In genomic region chr9:73094580-73094979, GRCm38 (mm10) we compare ENCODE assay signal across 11 mouse cellular contexts. TPM values are rescaled to one million over a fixed set of nuclear protein-coding genes. Genes with fewer than 3 reads are reported as not detected.
DNase-seq lines count a peak whose midpoint lies in the region; ATAC-seq and TF ChIP-seq lines count a peak whose summit lies in the region.
"Had no signal": no experiment of that assay in that cellular context is flagged by ENCODE, and none has a peak within 500 bp of the region (broad histone marks: within the 10 kb centered on the region; RNA-seq: fewer than 3 reads in every experiment).

No protein-coding gene starts in this region.

- H3K36me3 ChIP-seq in lung, embryonic 15.5 days: no peaks in the 10 kb centered on the region
- H3K36me3 ChIP-seq in embryonic facial prominence, embryonic 11.5 days (replicated peaks; ENCODE audit: control insufficient read depth, insufficient read depth, low read depth, low read length): no peaks in the 10 kb centered on the region
- H3K36me3 ChIP-seq in intestine, embryonic 14.5 days (ENCODE audit: control insufficient read depth, insufficient read depth, low read length): no peaks in the 10 kb centered on the region
- no peaks in the 10 kb centered on the region for H3K36me3 ChIP-seq in stomach, embryonic 14.5 days (ENCODE audit: control insufficient read depth, insufficient read depth, low read length)

- peak overlapping the region; percentile 22; the same call in 1 of the 2 replicates for H3K4me2 ChIP-seq in lung, embryonic 15.5 days
- H3K4me2 ChIP-seq in embryonic facial prominence, embryonic 11.5 days (ENCODE audit: low read depth, low read length): no peak overlapping the region
- no peak overlapping the region; the same call in 1 of the 2 replicates for H3K4me2 ChIP-seq in intestine, embryonic 14.5 days (ENCODE audit: low read length)
- peak overlapping the region; percentile 19; the same call in 1 of the 2 replicates for H3K4me2 ChIP-seq in stomach, embryonic 14.5 days (replicated peaks; ENCODE audit: low read depth, low read length)

- no peak for ATAC-seq in lung, embryonic 15.5 days (ENCODE audit: borderline replicate concordance, extremely low read depth, low FRiP score, low TSS enrichment)
- ATAC-seq in embryonic facial prominence, embryonic 11.5 days (replicated peaks; ENCODE audit: insufficient number of reproducible peaks, low FRiP score, low TSS enrichment, low read depth): peak; percentile 49; the same call in 1 of the 2 replicates
- peak; percentile 73 for ATAC-seq in intestine, embryonic 14.5 days (replicated peaks; ENCODE audit: low FRiP score, low TSS enrichment, low read depth)
- peak; percentile 92 for ATAC-seq in stomach, embryonic 14.5 days (ENCODE audit: insufficient number of reproducible peaks, insufficient read depth, low FRiP score, low read depth)
- ATAC-seq: Patski had no signal

- TF ChIP-seq CTCF in lung, adult 2 months (IDR thresholded peaks at IDR 0.05; ENCODE audit: insufficient read depth, low read length): no peak

- TF ChIP-seq POLR2A in lung, adult 2 months (IDR thresholded peaks at IDR 0.05; ENCODE audit: borderline replicate concordance, extremely low read depth, low read depth, low read length): no peak

- H3K9me3 ChIP-seq in lung, embryonic 15.5 days: no peaks in the 10 kb centered on the region
- H3K9me3 ChIP-seq in embryonic facial prominence, embryonic 11.5 days (replicated peaks; ENCODE audit: control insufficient read depth, low read length): no peaks in the 10 kb centered on the region
- no peaks in the 10 kb centered on the region for H3K9me3 ChIP-seq in intestine, embryonic 14.5 days (ENCODE audit: control insufficient read depth, low read length)
- H3K9me3 ChIP-seq in stomach, embryonic 14.5 days (ENCODE audit: control insufficient read depth, low read depth, low read length): no peaks in the 10 kb centered on the region

- H3K27ac ChIP-seq in lung, embryonic 15.5 days: no peak overlapping the region
- no peak overlapping the region for H3K27ac ChIP-seq in embryonic facial prominence, embryonic 11.5 days (replicated peaks; ENCODE audit: low read depth, low read length)
- H3K27ac ChIP-seq in intestine, embryonic 14.5 days (ENCODE audit: low read depth): no peak overlapping the region
- no peak overlapping the region for H3K27ac ChIP-seq in stomach, embryonic 14.5 days (ENCODE audit: low read length)

- no peak overlapping the region for H3K9ac ChIP-seq in lung, embryonic 15.5 days
- no peak overlapping the region for H3K9ac ChIP-seq in embryonic facial prominence, embryonic 11.5 days (replicated peaks; ENCODE audit: low read length)
- H3K9ac ChIP-seq in intestine, embryonic 14.5 days (ENCODE audit: low read length): no peak overlapping the region
- H3K9ac ChIP-seq in stomach, embryonic 14.5 days (replicated peaks; ENCODE audit: low read depth, low read length): no peak overlapping the region

- no peak for DNase-seq in lung, adult 2 months
- peak; percentile 63 for DNase-seq in embryonic facial prominence, embryonic 11.5 days (ENCODE audit: low spot score)
- DNase-seq in intestine, embryonic 14.5 days (ENCODE audit: low spot score): peak; percentile 58
- DNase-seq in heart, adult 8-10 months (ENCODE audit: low spot score): no peak
- no peak for DNase-seq in cerebellum, adult 9-11 months
- DNase-seq in thymus, postnatal 0 days (ENCODE audit: low spot score): no peak
- DNase-seq: gastrocnemius, postnatal 36 days had no signal

- H3K4me3 ChIP-seq in lung, embryonic 15.5 days: no peak overlapping the region
- no peak overlapping the region for H3K4me3 ChIP-seq in lung, adult 2 months (replicated peaks; ENCODE audit: extremely low read depth, low read depth, low read length)
- no peak overlapping the region for H3K4me3 ChIP-seq in embryonic facial prominence, embryonic 11.5 days (ENCODE audit: low read depth, low read length)
- no peak overlapping the region for H3K4me3 ChIP-seq in intestine, embryonic 14.5 days (ENCODE audit: low read depth, low read length)
- H3K4me3 ChIP-seq in stomach, embryonic 14.5 days (ENCODE audit: low read depth, low read length): no peak overlapping the region

- 16% methylated on average over 16 of the region's 17 CpGs for WGBS in lung, embryonic 15.5 days
- WGBS in lung, adult 2 months: 22% methylated on average over 17 of the region's 17 CpGs
- 48% methylated on average over 17 of the region's 17 CpGs for WGBS in embryonic facial prominence, embryonic 11.5 days
- WGBS in intestine, embryonic 14.5 days: 25% methylated on average over 17 of the region's 17 CpGs
- 20% methylated on average over 17 of the region's 17 CpGs for WGBS in stomach, embryonic 14.5 days

- H3K27me3 ChIP-seq in lung, embryonic 15.5 days: peaks cover 10% of the 10 kb centered on the region; the same call in 1 of the 2 replicates
- H3K27me3 ChIP-seq in embryonic facial prominence, embryonic 11.5 days (ENCODE audit: control insufficient read depth, insufficient read depth, low read length): no peaks in the 10 kb centered on the region
- H3K27me3 ChIP-seq in intestine, embryonic 14.5 days (replicated peaks; ENCODE audit: control insufficient read depth, insufficient read depth, low read length): 0 out of 2 replicates have a peak, but pooled peaks cover 6% of the 10 kb centered on the region
- H3K27me3 ChIP-seq in stomach, embryonic 14.5 days (ENCODE audit: control insufficient read depth, insufficient read depth, low read length): no peaks in the 10 kb centered on the region

- peaks cover 6% of the 10 kb centered on the region for H3K4me1 ChIP-seq in lung, embryonic 15.5 days
- H3K4me1 ChIP-seq in lung, adult 2 months (ENCODE audit: control insufficient read depth, insufficient read depth, low read length): 0 out of 2 replicates have a peak, but pooled peaks cover 2% of the 10 kb centered on the region
- H3K4me1 ChIP-seq in embryonic facial prominence, embryonic 11.5 days (ENCODE audit: control insufficient read depth, insufficient read depth, low read length): no peaks in the 10 kb centered on the region
- H3K4me1 ChIP-seq in intestine, embryonic 14.5 days (replicated peaks; ENCODE audit: control insufficient read depth, insufficient read depth, low read length): no peaks in the 10 kb centered on the region; the same call in none of the 2 replicates
- no peaks in the 10 kb centered on the region for H3K4me1 ChIP-seq in stomach, embryonic 14.5 days (ENCODE audit: control insufficient read depth, insufficient read depth, low read length)

RNA-seq across cellular contexts. Expression of gene Khdc3, which starts 7.1 kb away (rescaled TPM):
- 0.09 TPM in 1 of 2 replicates, not detected in the other for polyA plus RNA-seq in lung, embryonic 15.5 days (2015; fragmentation: Nextera tagmentation; extraction: Ambion mirVana)
- 0.25 and 0.31 TPM in 2 replicates for polyA plus RNA-seq in lung, adult 2 months (2012; rRNA removed)
- polyA plus RNA-seq in embryonic facial prominence, embryonic 11.5 days (2014; fragmentation: Nextera tagmentation; extraction: Ambion mirVana): 0.28 TPM in 1 of 2 replicates, not detected in the other
- 0.26 TPM in 1 of 2 replicates, not detected in the other for polyA plus RNA-seq in intestine, embryonic 14.5 days (2014; fragmentation: Nextera tagmentation; extraction: Ambion mirVana)
- 0.36 and 0.39 TPM in 2 replicates for polyA plus RNA-seq in stomach, embryonic 14.5 days (2014; fragmentation: Nextera tagmentation; extraction: Ambion mirVana)
- not detected for total RNA-seq in heart, adult 8-10 months (2022)
- 0.60 and 0.64 TPM in 2 replicates for polyA plus RNA-seq in thymus, postnatal 0 days (2015; fragmentation: Nextera tagmentation; extraction: Ambion mirVana)
- total RNA-seq: gastrocnemius, postnatal 36 days had no signal
- polyA plus RNA-seq: Patski had no signal

RNA-seq across cellular contexts. Expression of gene Gm20509, which starts 7.7 kb away (rescaled TPM):
- not detected in 2 replicates for polyA plus RNA-seq in lung, embryonic 15.5 days (2015; fragmentation: Nextera tagmentation; extraction: Ambion mirVana)
- not detected in 2 replicates for polyA plus RNA-seq in lung, adult 2 months (2012; rRNA removed)
- polyA plus RNA-seq in embryonic facial prominence, embryonic 11.5 days (2014; fragmentation: Nextera tagmentation; extraction: Ambion mirVana): 0.24 TPM in 1 of 2 replicates, not detected in the other
- polyA plus RNA-seq in intestine, embryonic 14.5 days (2014; fragmentation: Nextera tagmentation; extraction: Ambion mirVana): not detected in 2 replicates
- not detected in 2 replicates for polyA plus RNA-seq in stomach, embryonic 14.5 days (2014; fragmentation: Nextera tagmentation; extraction: Ambion mirVana)
- not detected for total RNA-seq in heart, adult 8-10 months (2022)
- not detected in 2 replicates for polyA plus RNA-seq in thymus, postnatal 0 days (2015; fragmentation: Nextera tagmentation; extraction: Ambion mirVana)
- total RNA-seq: gastrocnemius, postnatal 36 days had no signal
- polyA plus RNA-seq: large intestine, adult 2 months; Patski had no signal

RNA-seq across cellular contexts. Expression of gene Rsl24d1, which starts 18.6 kb away (rescaled TPM):
- 98.4 and 108 TPM in 2 replicates for polyA plus RNA-seq in lung, embryonic 15.5 days (2015; fragmentation: Nextera tagmentation; extraction: Ambion mirVana)
- polyA plus RNA-seq in lung, adult 2 months (2012; rRNA removed): 9.3 and 18.8 TPM in 2 replicates
- polyA plus RNA-seq in embryonic facial prominence, embryonic 11.5 days (2014; fragmentation: Nextera tagmentation; extraction: Ambion mirVana): 183 and 193 TPM in 2 replicates
- 121 and 126 TPM in 2 replicates for polyA plus RNA-seq in intestine, embryonic 14.5 days (2014; fragmentation: Nextera tagmentation; extraction: Ambion mirVana)
- 111 and 114 TPM in 2 replicates for polyA plus RNA-seq in stomach, embryonic 14.5 days (2014; fragmentation: Nextera tagmentation; extraction: Ambion mirVana)
- total RNA-seq in heart, adult 8-10 months (2022): 10 to 100 TPM; 47.4 to 55.9 (median 49.5) TPM
- polyA plus RNA-seq in thymus, postnatal 0 days (2015; fragmentation: Nextera tagmentation; extraction: Ambion mirVana): 159 and 161 TPM in 2 replicates

RNA-seq across cellular contexts. Expression of gene Rab27a, which starts 49.9 kb away (rescaled TPM):
- polyA plus RNA-seq in lung, embryonic 15.5 days (2015; fragmentation: Nextera tagmentation; extraction: Ambion mirVana): 8.8 and 10.1 TPM in 2 replicates
- polyA plus RNA-seq in lung, adult 2 months (2012; rRNA removed): 16.7 and 29.8 TPM in 2 replicates
- polyA plus RNA-seq in embryonic facial prominence, embryonic 11.5 days (2014; fragmentation: Nextera tagmentation; extraction: Ambion mirVana): 2.4 and 2.5 TPM in 2 replicates
- 2.1 and 2.9 TPM in 2 replicates for polyA plus RNA-seq in intestine, embryonic 14.5 days (2014; fragmentation: Nextera tagmentation; extraction: Ambion mirVana)
- polyA plus RNA-seq in stomach, embryonic 14.5 days (2014; fragmentation: Nextera tagmentation; extraction: Ambion mirVana): 5.0 and 5.4 TPM in 2 replicates
- total RNA-seq in heart, adult 8-10 months (2022): 1 to 10 TPM; 4.3 to 7.0 (median 5.1) TPM
- 41.8 and 43.9 TPM in 2 replicates for polyA plus RNA-seq in thymus, postnatal 0 days (2015; fragmentation: Nextera tagmentation; extraction: Ambion mirVana)

RNA-seq across cellular contexts. Expression of gene Pigb, which starts 54.4 kb away (rescaled TPM):
- 9.5 and 12.7 TPM in 2 replicates for polyA plus RNA-seq in lung, embryonic 15.5 days (2015; fragmentation: Nextera tagmentation; extraction: Ambion mirVana)
- polyA plus RNA-seq in lung, adult 2 months (2012; rRNA removed): 8.4 and 12.1 TPM in 2 replicates
- polyA plus RNA-seq in embryonic facial prominence, embryonic 11.5 days (2014; fragmentation: Nextera tagmentation; extraction: Ambion mirVana): 17.9 and 18.1 TPM in 2 replicates
- polyA plus RNA-seq in intestine, embryonic 14.5 days (2014; fragmentation: Nextera tagmentation; extraction: Ambion mirVana): 18.5 and 19.6 TPM in 2 replicates
- polyA plus RNA-seq in stomach, embryonic 14.5 days (2014; fragmentation: Nextera tagmentation; extraction: Ambion mirVana): 19.1 and 20.0 TPM in 2 replicates
- 1 to 10 TPM; 1.9 to 3.3 (median 2.6) TPM for total RNA-seq in heart, adult 8-10 months (2022)
- polyA plus RNA-seq in thymus, postnatal 0 days (2015; fragmentation: Nextera tagmentation; extraction: Ambion mirVana): 6.3 and 6.9 TPM in 2 replicates

Comparison
In these comparisons a context has a peak if more than half of its experiments do, and no peak if none do; other contexts are left out.
1. H3K4me2 ChIP-seq: peak in lung, embryonic 15.5 days (single experiment) and stomach, embryonic 14.5 days (single experiment); none in embryonic facial prominence, embryonic 11.5 days (single experiment) and intestine, embryonic 14.5 days (single experiment).
2. DNase-seq: peak in embryonic facial prominence, embryonic 11.5 days (single experiment) and intestine, embryonic 14.5 days (single experiment); none in lung, adult 2 months (single experiment), heart, adult 8-10 months (single experiment), cerebellum, adult 9-11 months (single experiment) and thymus, postnatal 0 days (single experiment).